Mouse (Mus musculus) cerebellum, postnatal 4 days (tissue): ENCODE measurements at regions not wholly inside any gene's neighbourhood (a gene's known extent, or its start where the extent isn't known, plus 50 kb on each side); places are given as distances from the start of the nearest gene placed in this dataset.

Experiments
- DNase-seq, 2 experiments: peaks; one replicate each; pipeline ENCODE4 v3.0.0; 2022; ENCODE audit warnings: low spot score in 2 of 2, mixed read lengths in 1 of 2

DNA sequence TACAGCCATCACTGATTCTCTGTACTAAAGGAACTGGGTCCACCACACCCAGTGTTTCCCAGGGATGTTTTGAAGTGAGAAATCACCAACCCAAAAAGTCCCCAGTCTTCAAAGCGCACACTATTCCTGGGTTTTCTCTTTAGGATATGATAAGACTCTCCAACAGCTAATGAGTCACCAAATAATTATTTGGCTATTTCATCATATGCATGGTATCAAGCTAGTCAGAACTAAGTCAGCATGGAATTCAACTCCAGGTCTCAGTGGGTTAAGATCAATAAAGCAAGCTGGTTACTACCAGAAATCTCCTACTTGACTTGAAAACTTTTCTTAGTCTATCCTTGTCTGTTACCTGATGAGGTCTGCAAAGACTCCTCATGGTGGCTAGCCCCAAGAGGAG, 89.1 kb upstream of the 4930412O13Rik start:
- no peak for DNase-seq

DNA sequence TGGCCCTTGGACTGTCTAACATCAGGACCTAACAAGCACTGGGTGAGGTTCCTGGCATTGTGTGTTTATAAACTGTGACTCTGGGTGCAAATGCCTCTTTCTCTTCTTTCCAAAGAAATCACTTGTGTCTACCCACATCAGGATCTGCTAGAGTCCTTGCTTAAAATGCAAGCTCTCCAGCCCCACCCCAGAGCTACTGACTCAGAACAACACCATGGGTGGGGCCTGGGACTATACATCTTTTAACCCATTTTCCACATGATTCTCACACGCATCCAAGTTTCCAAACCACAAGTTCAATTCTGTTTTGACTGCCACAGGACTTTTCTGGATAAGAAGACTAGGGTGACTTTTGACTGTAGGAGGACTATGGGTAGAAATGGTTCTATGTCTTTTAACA, 88.7 kb upstream of the 4930412O13Rik start:
- no peak for DNase-seq

DNA sequence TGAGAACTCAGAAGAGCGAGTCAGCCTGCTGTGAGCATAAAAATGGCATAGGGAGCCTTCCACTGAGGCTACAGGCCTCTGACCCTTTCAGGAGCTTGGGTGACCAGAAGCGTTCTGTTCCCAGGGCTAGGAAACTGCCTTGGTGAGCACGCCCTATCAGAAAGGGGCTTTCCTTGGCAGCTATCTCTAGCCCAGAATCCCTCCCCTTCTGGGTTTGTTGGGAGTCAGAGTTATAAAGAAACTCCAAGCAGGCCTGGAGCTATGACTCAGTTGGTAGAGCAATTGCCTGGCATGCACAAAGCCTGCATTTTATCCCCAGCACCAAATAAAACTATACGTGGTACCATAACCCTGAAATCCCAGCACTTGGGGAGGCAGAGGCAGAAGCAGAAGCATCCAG, 85.7 kb upstream of the 4930412O13Rik start:
- DNase-seq = no peak

DNA sequence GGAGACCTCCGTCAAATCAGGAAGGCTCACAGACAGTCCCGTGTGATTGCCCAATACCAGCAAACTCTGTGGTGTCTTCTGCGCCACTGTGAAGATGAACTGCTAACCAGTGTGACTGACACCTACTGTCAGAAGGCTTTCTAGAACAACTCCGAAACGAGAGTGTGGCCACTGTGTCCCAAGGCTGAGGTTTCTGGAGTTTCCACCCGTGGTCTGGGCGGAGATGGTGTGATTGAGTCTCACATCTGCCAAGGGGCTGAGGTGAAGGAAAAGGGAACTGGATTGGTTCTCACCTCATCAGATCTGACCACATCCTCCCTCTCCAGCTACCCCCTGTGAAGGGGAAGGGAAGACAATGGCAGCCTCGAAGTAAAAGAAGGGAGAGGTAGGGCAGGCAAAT, 79.6 kb upstream of the 4930412O13Rik start:
- no peak for DNase-seq

DNA sequence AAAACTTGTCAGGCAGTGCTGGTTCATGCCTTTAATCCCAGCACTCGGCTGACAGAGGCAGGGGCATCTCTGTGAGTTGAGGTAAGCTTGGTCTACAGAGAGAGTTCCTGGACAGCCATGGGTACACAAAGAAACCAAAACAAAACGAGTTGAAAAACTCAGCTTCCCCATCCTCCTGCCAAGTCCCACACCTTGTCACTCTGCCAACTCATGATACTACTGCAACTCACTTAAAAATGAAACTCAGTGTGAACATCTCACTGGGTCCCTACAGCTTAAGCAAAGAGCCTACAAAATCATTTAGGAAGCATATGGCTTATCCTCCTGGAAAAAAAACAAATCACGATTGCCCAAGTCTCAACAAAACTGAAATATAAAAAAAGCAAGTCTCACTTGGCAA, 76.7 kb upstream of the 4930412O13Rik start:
- no peak for DNase-seq

DNA sequence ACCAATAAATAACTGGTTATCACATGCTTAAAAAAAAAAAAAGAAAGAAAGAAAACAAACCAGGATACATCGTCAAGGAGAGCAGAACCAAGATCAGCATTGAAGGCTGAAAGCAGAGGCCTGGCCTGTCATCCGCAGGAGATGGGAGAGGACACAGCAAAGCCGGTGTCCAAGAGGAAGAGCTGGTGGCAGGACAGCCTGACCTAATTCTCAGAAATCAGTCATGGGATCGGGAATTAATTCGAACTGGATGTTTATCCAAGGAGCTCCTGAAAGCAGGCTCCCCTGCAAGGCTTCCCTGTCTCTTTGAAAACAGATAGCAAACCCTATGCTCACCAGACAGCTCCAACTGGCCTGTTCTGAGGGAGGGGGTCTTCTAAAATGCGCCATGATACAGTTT, 75.5 kb upstream of the 4930412O13Rik start:
- DNase-seq = no peak
